Mouse (Mus musculus) heart, postnatal 36 days (tissue): ENCODE results near the gene Mbnl2. TPM values are rescaled to one million over a fixed set of nuclear protein-coding genes. Genes with fewer than 3 reads are reported as not detected.

Source experiments
- DNase-seq, 2 experiments: peaks; one replicate each; pipeline ENCODE4 v3.0.0; 2021 to 2022
- intact Hi-C: fragments of 180-260 bp; cut with DNase I; formaldehyde crosslinking; loops from one replicate; pipeline ENCODE4 v1.15.1; 2025
- total RNA-seq, 2 experiments: library from RNA; stranded (reverse); gene quantifications; 2 replicates each; pipeline ENCODE4 v1.2.3; 2021

The Mbnl2 gene
- total RNA-seq, 2 experiments from 2014 or later, result 248 to 254 TPM

DNA sequence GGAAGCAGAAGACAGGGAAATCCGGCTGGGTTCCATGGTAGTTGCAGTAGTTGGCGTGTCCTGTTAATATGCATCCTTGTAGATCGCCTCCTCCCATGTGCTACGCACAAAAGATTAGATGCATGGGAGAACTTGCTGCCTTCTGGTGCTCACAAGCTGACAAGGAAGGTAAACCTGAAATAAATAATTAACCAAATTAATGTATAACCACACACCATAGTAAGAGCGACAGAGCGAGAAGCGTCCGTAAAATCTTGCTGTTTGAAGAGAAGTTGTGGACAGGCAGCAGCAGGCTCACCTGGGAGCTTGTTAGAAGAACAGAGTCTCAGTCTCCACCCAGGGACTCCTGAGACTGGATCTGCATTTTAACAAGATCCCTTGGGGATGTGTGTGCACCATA, 4.4 kb upstream of the Mbnl2 start:
- DNase-seq, result no peak
- intact Hi-C loops, result loop anchor here (10.0 kb wide), 1 partner anchor 274 kb away; no protein-coding TSS in a partner anchor

DNA sequence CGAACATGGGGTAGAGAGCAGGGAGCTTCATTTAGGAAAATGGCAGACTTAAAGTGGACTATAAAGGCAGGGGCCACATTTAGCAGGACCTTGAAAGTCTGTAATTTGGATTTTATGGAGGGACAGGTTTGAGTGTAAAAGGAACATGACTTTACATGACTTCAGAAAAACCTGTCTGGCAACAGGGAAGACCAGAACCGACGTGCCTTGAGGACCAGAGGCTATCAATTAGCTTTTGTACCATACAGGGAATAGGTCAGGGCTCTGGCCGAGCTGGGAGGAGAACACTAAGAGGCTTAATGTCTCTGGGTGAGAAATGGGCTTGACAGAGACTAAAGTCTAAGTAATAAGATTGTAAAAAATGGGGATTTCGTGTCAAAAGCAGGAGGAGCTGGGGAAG, 1.7 kb upstream of the Mbnl2 start:
- DNase-seq, result no peak
- intact Hi-C loops, result loop anchor here (10.0 kb wide), 1 partner anchor 271 kb away; no protein-coding TSS in a partner anchor

- no peak for DNase-seq
- intact Hi-C loops, result loop anchor here (1.0 to 10.0 kb wide), 3 partner anchors 11 to 270 kb away; no protein-coding TSS in a partner anchor
These were observed 723 bp upstream of the Mbnl2 start for GRCm38 (mm10) chr14:120274746-120275145.

DNA sequence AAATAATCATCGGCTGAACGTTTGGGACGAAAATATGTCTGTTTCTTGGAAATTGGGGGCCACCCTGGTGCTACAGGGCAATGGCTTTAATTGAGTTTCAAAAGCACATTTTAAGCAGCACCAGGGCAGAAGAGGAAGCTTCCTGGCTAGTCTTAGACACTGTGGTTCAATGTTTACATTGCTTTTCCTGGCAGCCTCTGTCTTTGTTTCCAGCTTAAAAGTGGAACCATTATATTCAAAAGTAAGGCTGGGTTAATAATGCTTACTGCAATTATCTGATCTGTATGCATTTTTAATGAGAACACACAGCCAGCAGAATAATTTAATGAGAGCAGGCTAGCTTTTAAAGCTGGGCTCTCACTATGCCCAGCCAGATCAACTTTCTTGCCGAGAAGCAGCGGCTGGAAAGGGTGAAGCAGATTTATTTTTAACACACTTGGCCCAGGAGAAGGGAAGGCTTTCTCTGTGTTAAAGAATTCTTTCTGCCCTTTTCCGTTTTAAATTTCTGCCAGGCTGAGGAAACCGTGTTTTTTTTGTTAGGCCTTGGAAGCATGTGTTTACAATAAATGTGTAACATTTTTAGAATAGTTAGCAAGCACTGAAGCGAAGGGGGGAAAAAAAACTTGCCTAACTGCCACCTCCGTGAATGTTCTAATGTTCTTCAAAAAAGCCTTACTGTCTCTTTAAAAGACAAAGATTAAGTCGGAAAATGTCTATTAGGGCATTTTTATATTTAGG, 1.0 kb downstream of the Mbnl2 start:
- DNase-seq, result no peak
- intact Hi-C loops, result loop anchor here (2.0 to 10.0 kb wide), 4 partner anchors 20 to 268 kb away; no protein-coding TSS in a partner anchor

DNA sequence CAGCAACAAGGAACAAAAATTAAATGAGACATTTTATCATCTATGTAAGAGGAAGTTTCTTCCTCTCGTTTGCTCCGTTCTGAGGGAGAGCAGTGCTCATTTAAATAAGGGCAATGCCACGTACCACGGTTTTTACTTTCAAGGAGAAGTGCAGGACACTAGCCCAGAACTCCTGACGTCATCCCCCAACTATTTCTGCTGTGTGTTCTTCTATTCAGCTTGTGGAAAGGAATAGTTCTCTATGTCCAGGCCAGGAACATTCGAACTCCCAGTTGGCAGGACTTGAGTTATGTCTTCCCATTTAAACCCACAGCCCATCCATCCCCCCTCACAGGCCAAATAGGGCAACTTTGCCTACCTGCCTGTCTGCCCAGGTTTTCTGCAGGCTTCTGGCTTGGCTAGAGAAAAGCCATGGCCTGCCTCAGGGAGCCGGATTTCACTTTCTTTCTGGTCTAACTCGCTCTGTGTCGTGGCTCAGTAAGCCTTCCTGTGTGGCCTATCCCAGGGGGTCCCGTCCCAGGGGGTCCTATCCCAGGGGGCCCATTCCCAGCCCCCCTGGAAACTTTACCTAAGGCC, 1.7 kb downstream of the Mbnl2 start:
- intact Hi-C loops, result loop anchor here (2.0 to 10.0 kb wide), 4 partner anchors 20 to 268 kb away; no protein-coding TSS in a partner anchor
- DNase-seq, result peak; percentile 61 to 72

DNA sequence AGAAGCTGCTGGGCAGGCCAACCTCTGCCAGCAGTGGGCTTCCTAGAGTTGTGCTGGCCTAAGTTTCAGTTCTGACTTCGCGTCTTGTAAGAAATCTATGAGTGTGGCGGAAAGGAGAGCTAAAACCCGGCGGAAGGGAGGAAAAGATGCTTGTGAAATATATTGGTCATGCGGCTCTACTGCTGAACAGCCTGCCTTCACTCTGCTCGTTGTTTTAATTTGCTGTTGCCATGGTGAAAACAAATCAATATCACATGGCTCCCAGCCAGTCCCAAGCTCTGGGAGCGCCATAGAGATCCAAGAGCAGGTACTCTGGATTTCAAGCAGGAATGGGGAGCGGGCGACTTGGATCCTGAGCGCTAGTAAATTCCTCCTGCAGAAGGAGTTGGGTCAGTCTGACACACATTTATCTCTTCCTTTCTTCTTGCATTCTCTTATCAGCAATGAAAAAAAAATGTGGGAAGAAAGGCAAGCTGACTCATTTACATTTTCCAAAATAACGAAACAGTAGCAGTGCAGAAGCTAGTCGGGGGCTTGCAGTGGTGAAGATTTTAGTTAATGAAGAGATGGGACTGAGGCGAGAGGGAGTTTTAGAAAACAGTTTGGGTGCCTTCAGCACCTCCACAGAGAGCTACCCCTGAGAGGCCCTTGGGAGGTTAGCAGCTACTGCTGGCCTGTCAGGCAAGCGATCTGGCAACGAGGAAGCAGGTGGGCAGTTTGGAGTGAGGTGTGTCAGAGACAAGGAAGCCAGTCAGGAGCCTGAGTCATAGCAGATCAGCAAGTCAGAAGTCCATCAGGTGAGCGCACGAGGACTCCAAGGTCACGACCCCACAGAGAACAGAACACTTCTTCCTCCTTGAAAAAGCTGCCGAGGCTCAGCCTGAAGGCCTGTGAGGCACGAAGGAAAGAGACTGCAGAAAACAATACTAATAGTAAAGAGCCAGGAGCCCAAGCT, 3.1 kb downstream of the Mbnl2 start:
- intact Hi-C loops, result loop anchor here (5.0 to 10.0 kb wide), 2 partner anchors 59 to 266 kb away; no protein-coding TSS in a partner anchor
- peak; percentile 64 to 66 for DNase-seq

DNA sequence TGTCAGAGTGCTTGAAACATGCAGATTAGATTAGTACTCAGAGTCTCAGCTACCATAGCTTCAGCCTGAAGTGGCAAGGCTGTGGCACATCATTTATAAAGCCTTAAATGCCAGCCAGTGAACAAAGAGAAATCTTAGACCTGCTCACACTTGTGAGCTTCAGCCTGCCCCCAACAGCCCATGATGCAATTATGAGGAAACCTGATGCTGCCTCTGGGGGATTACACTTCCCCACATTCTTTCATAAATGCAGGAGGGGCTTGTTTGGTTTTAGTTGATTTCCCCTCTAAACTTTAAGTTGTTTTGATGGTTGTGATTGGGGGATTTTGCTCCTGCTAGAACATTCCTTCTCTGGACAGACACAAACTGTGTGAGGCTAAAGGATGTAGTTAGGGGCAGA, 4.7 kb downstream of the Mbnl2 start:
- DNase-seq, result no peak
- intact Hi-C loops, result no loop called here

- intact Hi-C loops, result no loop called here
- DNase-seq, result no peak
These were observed 8.3 kb downstream of the Mbnl2 start for GRCm38 (mm10) chr14:120283787-120284186.

- DNase-seq, result no peak
- intact Hi-C loops, result no loop called here
These were observed 9.0 kb downstream of the Mbnl2 start for GRCm38 (mm10) chr14:120284504-120284903.

GRCm38 (mm10) chr14:120287121-120287986, 11.9 kb downstream of the Mbnl2 start:
- DNase-seq, result no peak
- intact Hi-C loops, result no loop called here

DNA sequence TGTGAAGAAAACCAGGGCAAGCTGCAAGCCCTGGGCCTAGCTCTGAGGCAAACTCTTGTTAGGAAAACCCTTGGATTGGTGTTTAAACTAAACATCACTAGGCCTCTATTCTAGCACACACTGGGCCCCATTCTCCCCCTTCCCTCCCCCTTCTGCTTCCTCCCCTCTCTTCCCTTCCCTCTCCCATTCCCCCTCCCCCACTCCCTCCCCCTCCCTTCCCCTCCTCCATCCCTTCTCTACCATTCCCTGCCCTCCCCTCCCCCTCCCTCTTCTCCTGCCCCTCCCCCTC, 12.5 kb downstream of the Mbnl2 start:
- intact Hi-C loops, result no loop called here
- no peak for DNase-seq

DNA sequence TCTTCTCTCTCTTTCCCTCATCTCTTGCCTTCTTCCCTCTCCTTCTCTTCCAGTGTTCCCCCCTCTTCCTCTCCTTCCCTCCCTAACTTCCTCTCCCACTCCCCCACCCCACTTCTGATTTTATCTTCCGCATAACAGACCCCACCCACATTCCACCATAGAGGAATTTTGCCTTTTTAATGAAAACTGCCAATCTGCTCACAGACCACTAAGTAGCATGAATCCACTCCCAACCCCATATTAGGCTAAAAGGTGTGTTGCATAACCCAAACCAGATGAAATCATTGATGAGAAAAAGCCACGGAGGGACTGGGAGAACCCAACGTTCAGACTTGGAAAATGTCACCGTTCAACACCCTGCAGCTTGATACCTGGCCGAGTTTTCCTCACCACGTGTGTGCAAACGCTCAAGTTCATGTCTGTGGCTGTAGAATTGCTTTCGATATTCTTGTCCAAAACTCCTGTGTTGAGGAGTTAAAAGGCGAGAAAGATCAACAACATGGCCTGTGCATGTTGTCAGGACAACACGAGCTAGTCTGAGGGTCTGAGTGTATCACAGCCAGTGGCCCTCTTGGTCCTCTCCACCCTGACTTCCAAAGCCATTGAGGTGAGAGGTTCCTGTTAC, 13.0 kb downstream of the Mbnl2 start:
- intact Hi-C loops, result no loop called here

DNA sequence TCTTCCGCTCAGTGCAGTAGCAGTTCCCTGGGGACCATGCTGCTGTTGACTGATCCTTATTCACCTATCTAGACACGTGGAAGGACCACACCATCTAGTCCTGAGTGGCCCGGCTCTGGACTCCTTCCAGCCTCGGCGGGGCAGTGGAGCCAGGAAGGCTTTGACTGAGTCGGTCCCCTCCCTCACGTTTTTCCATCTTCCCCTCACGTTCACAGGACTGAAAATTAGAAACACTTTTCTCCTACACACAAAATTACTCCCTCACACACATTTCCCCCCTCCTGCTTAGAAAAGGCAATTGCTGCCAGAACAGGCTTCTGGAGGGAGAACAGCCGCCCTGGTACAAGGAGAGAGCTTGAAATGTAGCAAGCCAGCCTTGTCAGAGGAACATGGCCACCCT, 13.6 kb downstream of the Mbnl2 start:
- intact Hi-C loops, result no loop called here
- peak; percentile 65 to 67 for DNase-seq

More for the DNA sequence above, 13.0 kb downstream of the Mbnl2 start:
- no peak for DNase-seq

DNA sequence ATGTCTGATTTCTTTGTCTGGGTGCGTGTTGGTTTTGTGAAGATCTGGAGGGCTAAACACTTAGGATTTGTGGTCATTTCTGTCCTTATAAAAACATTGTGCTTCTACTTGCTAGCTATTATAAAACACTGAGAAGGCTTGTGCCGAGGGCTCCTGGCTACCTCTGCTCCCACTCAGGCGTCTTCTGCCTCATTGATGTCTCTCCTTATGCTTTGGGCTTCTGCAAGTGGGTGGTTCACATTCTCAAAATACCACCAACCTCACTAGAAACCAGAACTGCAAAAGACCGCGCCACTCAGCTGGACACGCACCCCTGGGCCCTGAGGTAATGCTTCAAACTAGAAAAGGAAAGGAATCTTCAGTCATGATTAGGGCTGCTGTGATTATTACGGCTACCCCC, 14.1 kb downstream of the Mbnl2 start:
- DNase-seq, result no peak
- intact Hi-C loops, result no loop called here

GRCm38 (mm10) chr14:120291226-120291757, 15.8 kb downstream of the Mbnl2 start:
- intact Hi-C loops, result no loop called here
- DNase-seq, result no peak

DNA sequence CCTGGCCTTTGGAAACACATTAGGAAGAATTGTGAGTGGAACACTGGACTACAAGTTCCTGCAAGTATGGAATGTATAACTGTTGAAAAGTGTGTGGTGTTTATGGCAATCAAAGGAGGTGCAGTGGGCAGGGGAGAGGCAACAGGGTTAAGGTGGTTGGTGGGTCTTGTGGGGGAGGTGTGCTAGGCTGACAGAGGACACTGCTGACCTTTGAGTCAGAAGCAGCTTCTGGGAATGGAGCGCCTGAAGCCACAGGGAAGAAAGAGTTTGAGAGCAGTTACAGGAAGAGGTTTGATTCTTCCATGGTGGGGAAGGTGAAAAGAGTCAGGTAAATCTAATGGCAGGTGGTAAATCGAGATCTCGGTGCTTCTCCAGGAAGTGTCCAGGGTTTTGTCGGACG, 16.7 kb downstream of the Mbnl2 start:
- intact Hi-C loops, result no loop called here
- no peak for DNase-seq

DNA sequence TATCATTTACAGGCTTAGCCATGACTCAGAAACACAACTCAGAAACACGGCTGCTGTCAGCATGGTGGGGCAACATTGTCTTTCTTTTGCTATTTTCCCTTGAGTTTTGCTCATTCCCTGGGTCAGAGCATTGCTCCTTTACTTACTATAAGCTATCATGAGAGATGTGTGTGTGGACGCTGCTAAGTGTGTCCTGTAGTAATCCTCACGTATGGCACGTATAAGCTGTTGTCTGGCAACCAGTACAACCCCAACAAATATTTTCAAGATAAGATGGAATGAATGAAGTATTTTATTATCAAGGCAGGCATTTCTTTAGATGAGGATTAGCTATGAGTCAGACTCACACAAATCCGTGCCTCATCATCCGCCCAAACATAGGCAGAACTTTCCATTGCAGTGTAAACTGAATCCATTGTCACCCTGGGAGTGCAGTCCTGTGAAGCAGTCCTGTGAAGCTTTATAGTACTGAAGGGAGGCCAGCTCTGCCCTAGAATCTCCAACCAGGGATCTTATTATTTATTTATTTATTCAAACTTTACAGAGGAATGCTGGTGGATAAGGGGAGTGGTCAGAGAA, 17.2 kb downstream of the Mbnl2 start:
- DNase-seq, result no peak
- intact Hi-C loops, result no loop called here

DNA sequence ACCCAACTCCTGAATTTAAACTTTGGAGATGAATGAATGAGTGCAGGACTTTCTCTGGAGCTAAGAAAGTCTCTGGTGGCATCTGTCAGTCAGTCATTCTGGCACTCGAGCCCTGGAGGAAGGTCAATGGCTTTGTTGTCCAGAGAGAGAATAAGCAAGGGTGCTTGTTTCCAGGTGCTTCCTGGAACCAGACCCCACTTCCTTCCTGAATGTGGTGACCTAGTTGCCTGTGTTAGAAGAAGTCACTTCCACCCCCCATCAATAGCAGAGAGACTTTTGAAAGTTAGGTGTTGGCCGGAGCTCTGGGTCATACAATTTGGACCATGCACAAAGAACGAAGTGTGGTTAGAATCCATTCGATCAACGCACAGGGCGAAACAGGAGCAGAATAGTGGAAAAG, 19.0 kb downstream of the Mbnl2 start:
- DNase-seq, result no peak
- intact Hi-C loops, result loop anchor here (2.0 kb wide), 1 partner anchor 44 kb away; no protein-coding TSS in a partner anchor
